Mouse (Mus musculus): Measurements from ENCODE around the gene Tspear. TPM values are rescaled to one million over a fixed set of nuclear protein-coding genes. Genes with fewer than 3 reads are reported as not detected.
"Not testable (repeated sequence)": the region's sequence is repeated elsewhere in the genome, so short reads cannot be mapped to it uniquely, and the experiment has no call there.

Tspear gene
- total and polyA plus RNA-seq, 2 experiments = 0.09 to 0.12 TPM

DNA sequence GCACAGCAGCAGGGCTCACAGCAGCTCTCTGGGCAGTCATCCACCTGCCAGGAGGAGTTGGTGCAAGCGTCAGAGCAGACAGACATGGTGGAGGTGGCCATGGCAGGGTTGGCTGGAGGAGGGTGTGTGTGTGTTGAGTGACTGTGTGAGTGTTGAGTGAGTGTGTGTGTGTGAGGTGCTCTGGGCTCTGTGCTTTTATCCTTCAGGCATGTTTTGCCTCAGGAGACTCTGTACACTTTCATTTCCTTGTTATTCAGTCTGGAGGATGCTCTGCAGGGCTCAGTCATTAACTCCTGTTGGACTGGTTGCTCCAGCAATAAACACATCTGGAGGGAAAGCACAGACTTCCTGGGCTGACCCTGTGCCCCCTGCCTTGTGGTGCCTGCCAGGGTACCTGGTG, 64.9 kb downstream of the Tspear start, which contains the start of gene Gm9736:
Gene Gm9736 (minus strand): TSS at position 101 of the 400 bp plus-strand sequence.
- 67% methylated on average over 1 of the region's 1 CpGs for WGBS
- not testable (repeated sequence) for H3K4me1 ChIP-seq (ENCODE audit: control insufficient read depth, insufficient read depth, low read length)

GRCm38 (mm10) chr10:77752312-77752711, 65.9 kb downstream of the Tspear start:
- H3K4me1 ChIP-seq (ENCODE audit: control insufficient read depth, insufficient read depth, low read length); H3K4me3 ChIP-seq (ENCODE audit: insufficient read depth, low read depth, low read length); DNase-seq (ENCODE audit: extremely low read depth, low read depth, low spot score); H3K9ac ChIP-seq (ENCODE audit: low read depth, low read length); H3K27ac ChIP-seq (replicated peaks; ENCODE audit: insufficient read depth, low read depth, low read length); H3K27me3 ChIP-seq (ENCODE audit: control insufficient read depth, insufficient read depth, low read length); H3K36me3 ChIP-seq (ENCODE audit: control insufficient read depth, insufficient read depth, low read length); H3K79me2 ChIP-seq (ENCODE audit: control insufficient read depth, insufficient read depth, low read length): not testable (repeated sequence)
- WGBS = 67% methylated on average over 3 of the region's 3 CpGs
- peak; percentile 20; the same call in 1 of the 2 replicates for TF ChIP-seq CTCF (IDR thresholded peaks at IDR 0.05; ENCODE audit: low read depth, low read length)

More for the DNA sequence above, 64.9 kb downstream of the Tspear start, which contains the start of gene Gm9736:
- H3K27me3 ChIP-seq (ENCODE audit: control insufficient read depth, insufficient read depth, low read length); H3K36me3 ChIP-seq (ENCODE audit: control insufficient read depth, insufficient read depth, low read length); H3K4me3 ChIP-seq (ENCODE audit: insufficient read depth, low read depth, low read length); H3K79me2 ChIP-seq (ENCODE audit: control insufficient read depth, insufficient read depth, low read length); H3K9ac ChIP-seq (ENCODE audit: low read depth, low read length); DNase-seq (ENCODE audit: extremely low read depth, low read depth, low spot score); H3K27ac ChIP-seq (replicated peaks; ENCODE audit: insufficient read depth, low read depth, low read length): not testable (repeated sequence)

DNA sequence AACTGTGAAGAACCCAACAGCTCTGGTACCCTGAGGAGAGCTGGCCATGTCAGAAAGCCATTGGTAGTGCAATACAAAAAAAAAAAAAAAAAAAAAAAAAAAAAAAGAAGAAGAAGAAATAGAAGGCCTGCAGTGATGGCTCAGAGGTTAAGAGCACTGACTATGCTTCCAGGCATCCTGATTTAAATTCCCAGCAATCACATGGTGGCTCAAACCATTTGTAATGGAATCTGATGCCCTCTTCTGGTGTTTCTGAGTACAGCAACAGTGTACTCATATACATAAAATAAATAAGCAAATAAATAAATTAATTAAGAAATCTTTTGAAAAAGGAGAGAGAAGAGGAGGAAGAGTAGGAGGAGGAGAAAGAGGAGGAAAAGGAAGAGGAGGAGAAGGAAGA, 67.1 kb downstream of the Tspear start:
- H3K27me3 ChIP-seq (ENCODE audit: control insufficient read depth, insufficient read depth, low read length) = 0 out of 2 replicates have a peak, but pooled peaks cover 3% of the 10 kb centered on the region
- H3K79me2 ChIP-seq (ENCODE audit: control insufficient read depth, insufficient read depth, low read length) = no peaks in the 10 kb centered on the region
- no peak overlapping the region for H3K4me3 ChIP-seq (ENCODE audit: insufficient read depth, low read depth, low read length)
- H3K36me3 ChIP-seq (ENCODE audit: control insufficient read depth, insufficient read depth, low read length) = no peaks in the 10 kb centered on the region
- H3K27ac ChIP-seq (replicated peaks; ENCODE audit: insufficient read depth, low read depth, low read length) = no peak overlapping the region
- TF ChIP-seq CTCF (IDR thresholded peaks at IDR 0.05; ENCODE audit: low read depth, low read length) (no peak), POLR2A (IDR thresholded peaks at IDR 0.05; ENCODE audit: extremely low read depth, insufficient read depth, low read length) (no peak)
- DNase-seq (ENCODE audit: extremely low read depth, low read depth, low spot score) = peak; percentile 8
- H3K9ac ChIP-seq (ENCODE audit: low read depth, low read length) = no peak overlapping the region
- H3K4me1 ChIP-seq (ENCODE audit: control insufficient read depth, insufficient read depth, low read length) = no peaks in the 10 kb centered on the region

DNA sequence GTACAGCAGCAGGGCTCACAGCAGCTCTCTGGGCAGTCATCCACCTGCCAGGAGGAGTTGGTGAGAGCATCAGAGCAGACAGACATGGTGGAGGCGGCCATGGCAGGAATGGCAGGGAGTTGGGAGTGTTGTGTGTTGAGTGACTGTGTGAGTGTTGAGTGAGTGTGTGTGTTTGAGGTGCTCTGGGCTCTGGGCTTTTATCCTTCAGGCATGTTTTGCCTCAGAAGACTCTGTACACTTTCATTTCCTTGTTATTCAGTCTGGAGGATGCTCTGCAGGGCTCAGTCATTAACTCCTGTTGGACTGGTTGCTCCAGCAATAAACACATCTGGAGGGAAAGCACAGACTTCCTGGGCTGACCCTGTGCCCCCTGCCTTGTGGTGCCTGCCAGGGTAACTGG, 73.2 kb downstream of the Tspear start, which contains the start of gene Gm3233:
Gene Gm3233 (minus strand): TSS at position 101 of the 400 bp plus-strand sequence.
- H3K9ac ChIP-seq (ENCODE audit: low read depth, low read length); H3K36me3 ChIP-seq (ENCODE audit: control insufficient read depth, insufficient read depth, low read length); H3K4me1 ChIP-seq (ENCODE audit: control insufficient read depth, insufficient read depth, low read length); H3K27me3 ChIP-seq (ENCODE audit: control insufficient read depth, insufficient read depth, low read length); H3K27ac ChIP-seq (replicated peaks; ENCODE audit: insufficient read depth, low read depth, low read length); H3K79me2 ChIP-seq (ENCODE audit: control insufficient read depth, insufficient read depth, low read length); DNase-seq (ENCODE audit: extremely low read depth, low read depth, low spot score); H3K4me3 ChIP-seq (ENCODE audit: insufficient read depth, low read depth, low read length): not testable (repeated sequence)
- WGBS = 60% methylated on average over 1 of the region's 1 CpGs

DNA sequence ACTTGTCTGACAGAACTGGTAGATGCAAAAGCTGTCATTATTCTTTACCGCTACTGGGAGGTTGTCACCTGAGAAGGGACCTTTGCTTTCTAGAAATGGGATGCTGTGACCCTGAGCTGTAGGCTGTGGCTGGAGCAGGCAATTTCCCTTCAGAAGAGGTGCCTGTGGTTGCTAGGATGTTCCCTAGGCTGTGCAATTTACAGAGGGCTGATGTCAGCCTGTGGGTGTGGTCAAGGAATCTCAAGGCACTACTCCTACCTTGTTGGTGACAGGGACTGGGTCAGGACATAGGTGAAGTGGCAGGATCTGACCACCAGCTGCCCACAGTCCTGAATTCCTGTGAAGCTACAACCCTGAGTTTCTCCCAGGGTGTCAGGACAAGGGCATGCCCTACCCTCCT, 83.4 kb downstream of the Tspear start:
- WGBS = 73% methylated on average over 1 of the region's 1 CpGs
- no peak for DNase-seq (ENCODE audit: extremely low read depth, low read depth, low spot score)
- H3K36me3 ChIP-seq (ENCODE audit: control insufficient read depth, insufficient read depth, low read length) = no peaks in the 10 kb centered on the region
- H3K79me2 ChIP-seq (ENCODE audit: control insufficient read depth, insufficient read depth, low read length) = no peaks in the 10 kb centered on the region
- H3K4me1 ChIP-seq (ENCODE audit: control insufficient read depth, insufficient read depth, low read length) = no peaks in the 10 kb centered on the region
- no peak overlapping the region for H3K9ac ChIP-seq (ENCODE audit: low read depth, low read length)
- H3K27ac ChIP-seq (replicated peaks; ENCODE audit: insufficient read depth, low read depth, low read length) = no peak overlapping the region
- no peak overlapping the region for H3K4me3 ChIP-seq (ENCODE audit: insufficient read depth, low read depth, low read length)
- H3K27me3 ChIP-seq (ENCODE audit: control insufficient read depth, insufficient read depth, low read length) = 0 out of 2 replicates have a peak, but pooled peaks cover 3% of the 10 kb centered on the region
- TF ChIP-seq POLR2A (IDR thresholded peaks at IDR 0.05; ENCODE audit: extremely low read depth, insufficient read depth, low read length) (no peak), CTCF (IDR thresholded peaks at IDR 0.05; ENCODE audit: low read depth, low read length) (no peak)

- H3K27ac ChIP-seq (replicated peaks; ENCODE audit: insufficient read depth, low read depth, low read length); H3K4me3 ChIP-seq (ENCODE audit: insufficient read depth, low read depth, low read length); H3K79me2 ChIP-seq (ENCODE audit: control insufficient read depth, insufficient read depth, low read length); DNase-seq (ENCODE audit: extremely low read depth, low read depth, low spot score); H3K9ac ChIP-seq (ENCODE audit: low read depth, low read length); H3K4me1 ChIP-seq (ENCODE audit: control insufficient read depth, insufficient read depth, low read length); H3K27me3 ChIP-seq (ENCODE audit: control insufficient read depth, insufficient read depth, low read length); H3K36me3 ChIP-seq (ENCODE audit: control insufficient read depth, insufficient read depth, low read length): not testable (repeated sequence)
- 50% methylated on average over 1 of the region's 1 CpGs for WGBS
These were observed 84.9 kb downstream of the Tspear start, which contains the start of gene Gm3238 for GRCm38 (mm10) chr10:77771225-77771624. TSS of gene Gm3238 (minus strand) at chr10:77771325.

GRCm38 (mm10) chr10:77772142-77772541, 85.8 kb downstream of the Tspear start:
- not testable (repeated sequence) for H3K79me2 ChIP-seq (ENCODE audit: control insufficient read depth, insufficient read depth, low read length); H3K4me1 ChIP-seq (ENCODE audit: control insufficient read depth, insufficient read depth, low read length); H3K27me3 ChIP-seq (ENCODE audit: control insufficient read depth, insufficient read depth, low read length); H3K9ac ChIP-seq (ENCODE audit: low read depth, low read length); H3K36me3 ChIP-seq (ENCODE audit: control insufficient read depth, insufficient read depth, low read length); H3K27ac ChIP-seq (replicated peaks; ENCODE audit: insufficient read depth, low read depth, low read length); DNase-seq (ENCODE audit: extremely low read depth, low read depth, low spot score); H3K4me3 ChIP-seq (ENCODE audit: insufficient read depth, low read depth, low read length)
- WGBS = 62% methylated on average over 3 of the region's 3 CpGs

DNA sequence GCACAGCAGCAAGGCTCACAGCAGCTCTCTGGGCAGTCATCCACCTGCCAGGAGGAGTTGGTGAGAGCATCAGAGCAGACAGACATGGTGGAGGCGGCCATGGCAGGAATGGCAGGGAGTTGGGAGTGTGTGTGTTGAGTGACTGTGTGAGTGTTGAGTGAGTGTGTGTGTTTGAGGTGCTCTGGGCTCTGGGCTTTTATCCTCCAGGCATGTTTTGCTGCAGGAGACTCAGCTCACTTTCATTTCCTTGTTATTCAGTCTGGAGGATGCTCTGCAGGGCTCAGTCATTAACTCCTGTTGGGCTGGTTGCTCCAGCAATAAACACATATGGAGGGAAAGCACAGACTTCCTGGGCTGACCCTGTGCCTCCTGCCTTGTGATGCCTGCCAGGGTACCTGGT, 90.5 kb downstream of the Tspear start, which contains the start of gene Gm7138:
Gene Gm7138 (minus strand): TSS at position 101 of the 400 bp plus-strand sequence.
- DNase-seq (ENCODE audit: extremely low read depth, low read depth, low spot score); H3K36me3 ChIP-seq (ENCODE audit: control insufficient read depth, insufficient read depth, low read length); H3K9ac ChIP-seq (ENCODE audit: low read depth, low read length); H3K4me1 ChIP-seq (ENCODE audit: control insufficient read depth, insufficient read depth, low read length); H3K4me3 ChIP-seq (ENCODE audit: insufficient read depth, low read depth, low read length); H3K27me3 ChIP-seq (ENCODE audit: control insufficient read depth, insufficient read depth, low read length); H3K79me2 ChIP-seq (ENCODE audit: control insufficient read depth, insufficient read depth, low read length); H3K27ac ChIP-seq (replicated peaks; ENCODE audit: insufficient read depth, low read depth, low read length): not testable (repeated sequence)
- WGBS = 80% methylated on average over 1 of the region's 1 CpGs

GRCm38 (mm10) chr10:77782442-77782841, 96.1 kb downstream of the Tspear start, which contains the start of gene Gm3250:
TSS of gene Gm3250 (minus strand) at chr10:77782542.
- H3K79me2 ChIP-seq (ENCODE audit: control insufficient read depth, insufficient read depth, low read length); H3K9ac ChIP-seq (ENCODE audit: low read depth, low read length); H3K4me1 ChIP-seq (ENCODE audit: control insufficient read depth, insufficient read depth, low read length); H3K4me3 ChIP-seq (ENCODE audit: insufficient read depth, low read depth, low read length); H3K27ac ChIP-seq (replicated peaks; ENCODE audit: insufficient read depth, low read depth, low read length); H3K36me3 ChIP-seq (ENCODE audit: control insufficient read depth, insufficient read depth, low read length); DNase-seq (ENCODE audit: extremely low read depth, low read depth, low spot score); H3K27me3 ChIP-seq (ENCODE audit: control insufficient read depth, insufficient read depth, low read length): not testable (repeated sequence)
- WGBS = 50% methylated on average over 1 of the region's 1 CpGs
